Mouse (Mus musculus): ENCODE data around the gene Cd46. TPM values are rescaled to one million over a fixed set of nuclear protein-coding genes. Genes with fewer than 3 reads are reported as not detected.

Cd46 gene
- total RNA-seq, 2 experiments from 2014 or later = 2.6 to 3.9 TPM

- DNase-seq (ENCODE audit: low spot score in 2 of 2) = peak; percentile 89 to 98
These were observed 73.7 kb downstream of the Cd46 start for GRCm38 (mm10) chr1:195018089-195018999.

- DNase-seq (ENCODE audit: low spot score in 2 of 2) = no peak
These were observed 74.4 kb downstream of the Cd46 start for GRCm38 (mm10) chr1:195017626-195018025.

- DNase-seq (ENCODE audit: low spot score in 2 of 2) = peak; percentile 65 to 82
These were observed 75.1 kb downstream of the Cd46 start for GRCm38 (mm10) chr1:195016811-195017501.

- DNase-seq (ENCODE audit: low spot score in 2 of 2) = no peak
These were observed 76.8 kb downstream of the Cd46 start for GRCm38 (mm10) chr1:195015281-195015680.

- no peak for DNase-seq (ENCODE audit: low spot score in 2 of 2)
These were observed 77.7 kb downstream of the Cd46 start for GRCm38 (mm10) chr1:195014201-195014885.

- DNase-seq (ENCODE audit: low spot score in 2 of 2) = no peak
These were observed 79.5 kb downstream of the Cd46 start for GRCm38 (mm10) chr1:195012531-195012930.

GRCm38 (mm10) chr1:195006267-195006666, 85.8 kb downstream of the Cd46 start:
- DNase-seq (ENCODE audit: low spot score in 2 of 2) = no peak

GRCm38 (mm10) chr1:195004194-195004593, 87.9 kb downstream of the Cd46 start:
- no peak for DNase-seq (ENCODE audit: low spot score in 2 of 2)

- no peak for DNase-seq (ENCODE audit: low spot score in 2 of 2)
These were observed 88.7 kb downstream of the Cd46 start for GRCm38 (mm10) chr1:195003328-195003727.

- DNase-seq (ENCODE audit: low spot score in 2 of 2) = no peak
These were observed 93.7 kb downstream of the Cd46 start for GRCm38 (mm10) chr1:194998396-194998795.

- no peak for DNase-seq (ENCODE audit: low spot score in 2 of 2)
These were observed 96.9 kb downstream of the Cd46 start for GRCm38 (mm10) chr1:194995196-194995595.

- DNase-seq (ENCODE audit: low spot score in 2 of 2) = no peak
These were observed 97.8 kb downstream of the Cd46 start for GRCm38 (mm10) chr1:194994262-194994661.

GRCm38 (mm10) chr1:194993409-194993988, 98.5 kb downstream of the Cd46 start:
- no peak for DNase-seq (ENCODE audit: low spot score in 2 of 2)

GRCm38 (mm10) chr1:194992589-194993317, 99.3 kb downstream of the Cd46 start:
- DNase-seq (ENCODE audit: low spot score in 2 of 2) = no peak

GRCm38 (mm10) chr1:194991654-194992053, 100.4 kb downstream of the Cd46 start:
- DNase-seq (ENCODE audit: low spot score in 2 of 2) = no peak

GRCm38 (mm10) chr1:194990976-194991375, 101.1 kb downstream of the Cd46 start:
- DNase-seq (ENCODE audit: low spot score in 2 of 2) = no peak

GRCm38 (mm10) chr1:194989024-194989423, 103.0 kb downstream of the Cd46 start:
- DNase-seq (ENCODE audit: low spot score in 2 of 2) = no peak

Measured in layer of hippocampus, adult 18-20 months (tissue).